Mouse (Mus musculus): ENCODE results near the gene Fam187a.

Fam187a gene

GRCm38 (mm10) chr11:102894716-102895115, 9.7 kb downstream of the Fam187a start:
- no peak for DNase-seq (ENCODE audit: low read depth, low spot score)

- DNase-seq (ENCODE audit: low read depth, low spot score), result no peak
These were observed 10.8 kb downstream of the Fam187a start for GRCm38 (mm10) chr11:102895779-102896178.

GRCm38 (mm10) chr11:102896641-102897040, 11.7 kb downstream of the Fam187a start:
- DNase-seq (ENCODE audit: low read depth, low spot score), result no peak

GRCm38 (mm10) chr11:102898408-102898807, 13.4 kb downstream of the Fam187a start:
- DNase-seq (ENCODE audit: low read depth, low spot score), result no peak

- peak; percentile 89 for DNase-seq (ENCODE audit: low read depth, low spot score)
These were observed 15.8 kb downstream of the Fam187a start, which contains the start of gene Gfap for GRCm38 (mm10) chr11:102900763-102901162. Gene Gfap, minus strand, starts transcription at chr11:102900912.

- DNase-seq (ENCODE audit: low read depth, low spot score), result no peak
These were observed 16.2 kb downstream of the Fam187a start for GRCm38 (mm10) chr11:102901199-102901598.

- DNase-seq (ENCODE audit: low read depth, low spot score), result no peak
These were observed 17.1 kb downstream of the Fam187a start for GRCm38 (mm10) chr11:102902107-102902506.

GRCm38 (mm10) chr11:102903654-102904053, 18.7 kb downstream of the Fam187a start:
- no peak for DNase-seq (ENCODE audit: low read depth, low spot score)

GRCm38 (mm10) chr11:102911376-102911775, 26.4 kb downstream of the Fam187a start:
- DNase-seq (ENCODE audit: low read depth, low spot score), result no peak

- no peak for DNase-seq (ENCODE audit: low read depth, low spot score)
These were observed 30.4 kb downstream of the Fam187a start for GRCm38 (mm10) chr11:102915380-102915779.

- DNase-seq (ENCODE audit: low read depth, low spot score), result no peak
These were observed 33.1 kb downstream of the Fam187a start for GRCm38 (mm10) chr11:102918077-102918476.

- no peak for DNase-seq (ENCODE audit: low read depth, low spot score)
These were observed 36.5 kb downstream of the Fam187a start for GRCm38 (mm10) chr11:102921491-102921890.

GRCm38 (mm10) chr11:102924557-102925350, 39.8 kb downstream of the Fam187a start, which contains the start of gene Kif18b:
Gene Kif18b, minus strand, starts transcription at chr11:102925124.
- DNase-seq (ENCODE audit: low read depth, low spot score), result peak; percentile 99

- peak; percentile 90 for DNase-seq (ENCODE audit: low read depth, low spot score)
These were observed 40.4 kb downstream of the Fam187a start for GRCm38 (mm10) chr11:102925351-102925717.

GRCm38 (mm10) chr11:102930672-102931071, 45.7 kb downstream of the Fam187a start:
- DNase-seq (ENCODE audit: low read depth, low spot score), result no peak

- DNase-seq (ENCODE audit: low read depth, low spot score), result no peak
These were observed 51.3 kb downstream of the Fam187a start for GRCm38 (mm10) chr11:102936272-102936671.
